Mouse (Mus musculus): Measurements from ENCODE around the gene Cyp2d9.

DNA sequence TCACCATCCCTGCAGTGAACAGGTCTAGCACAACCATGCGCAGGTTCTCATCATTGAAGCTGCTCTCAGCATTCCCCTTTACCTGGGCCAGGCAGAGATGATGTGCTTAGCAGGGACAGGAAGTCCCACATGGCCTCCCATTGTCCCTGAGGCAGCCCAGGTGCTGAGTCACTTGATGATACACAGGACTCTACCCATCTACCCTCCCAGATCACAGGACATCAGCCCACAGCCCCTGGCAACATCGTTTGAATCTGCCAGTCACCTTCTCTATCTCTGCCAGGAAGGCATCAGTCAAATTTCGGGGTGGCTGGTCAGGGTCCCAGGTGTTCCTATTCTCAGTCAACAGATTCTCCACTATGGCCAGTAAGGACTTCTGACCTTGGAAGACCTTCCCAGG lies 29.1 kb upstream of the Cyp2d9 start:
- TF ChIP-seq POLR2A (IDR thresholded peaks at IDR 0.05; ENCODE audit: borderline replicate concordance, extremely low read depth, low read depth, low read length) (no peak), CTCF (IDR thresholded peaks at IDR 0.05; ENCODE audit: insufficient read depth, low read length) (no peak)
